Mouse (Mus musculus): ENCODE results near the gene 1700029J07Rik.

DNA sequence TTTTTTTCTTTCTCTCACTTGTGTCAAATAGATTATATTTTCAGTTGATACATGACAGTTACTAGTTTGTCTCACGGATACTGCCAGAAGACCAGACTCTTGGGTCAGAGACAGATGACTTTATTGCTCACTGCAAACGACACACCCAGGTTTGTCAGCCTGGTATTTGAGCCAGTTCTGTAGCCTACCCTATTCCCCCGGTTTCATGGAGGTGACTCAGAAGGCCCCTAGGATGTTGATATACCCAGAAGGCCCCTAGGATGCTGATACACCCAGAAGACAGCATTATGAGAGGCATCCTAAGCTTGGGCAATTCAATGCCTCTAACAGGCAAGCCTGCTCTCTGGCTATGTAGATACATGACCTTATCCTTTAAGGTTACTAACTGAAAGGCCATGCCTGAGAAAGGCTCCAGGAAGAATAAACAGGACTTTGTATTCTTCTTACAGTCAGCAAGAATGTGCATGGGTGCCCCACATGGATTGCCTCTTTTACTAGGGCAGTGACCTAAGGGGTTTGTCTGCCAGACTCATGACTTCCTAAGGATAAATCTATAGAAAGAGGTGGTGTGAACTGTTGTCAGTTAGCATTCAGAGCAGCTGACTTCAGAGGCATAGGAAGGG is 32.1 kb upstream of the 1700029J07Rik start:
- TF ChIP-seq POLR2A (IDR thresholded peaks at IDR 0.05; ENCODE audit: insufficient read length, low read depth) (no peak), E2F4 (IDR thresholded peaks at IDR 0.05; ENCODE audit: insufficient read depth) (no peak), MYOG (IDR thresholded peaks at IDR 0.05; ENCODE audit: control insufficient read depth in 1 of 3, insufficient read depth in 1 of 3, insufficient read length in 2 of 3, low read depth in 2 of 3) (no peak), MAX (IDR thresholded peaks at IDR 0.05; ENCODE audit: low read depth) (no peak), MYOD1 (IDR thresholded peaks at IDR 0.05; ENCODE audit: control insufficient read depth in 1 of 3, insufficient read length in 2 of 3, low read depth in 2 of 3) (no peak), POLR2AphosphoS2 (IDR thresholded peaks at IDR 0.05; ENCODE audit: insufficient read length, low read depth) (no peak), SRF (IDR thresholded peaks at IDR 0.05; ENCODE audit: control insufficient read depth, insufficient read length, low read depth) (no peak), CEBPB (IDR thresholded peaks at IDR 0.05; ENCODE audit: insufficient read depth, poor library complexity, severe bottlenecking) (no peak), TCF3 (IDR thresholded peaks at IDR 0.05; ENCODE audit: insufficient read length, low read depth) (no peak), REST (IDR thresholded peaks at IDR 0.05; ENCODE audit: insufficient read depth, insufficient read length) (no peak)
